Mouse (Mus musculus) spleen, postnatal 36 days (tissue): ENCODE results near the gene Nlgn3.
A peak's percentile ranks its signal among the peaks of the same experiment; 100 is the strongest.
"Not testable (repeated sequence)": the region's sequence is repeated elsewhere in the genome, so short reads cannot be mapped to it uniquely, and the experiment has no call there.

Source experiments
- DNase-seq, 2 experiments: peaks; one replicate each; pipeline ENCODE4 v3.0.0; 2022; ENCODE audit warnings: low spot score in 2 of 2, mixed read lengths in 1 of 2

Nlgn3 gene

DNA sequence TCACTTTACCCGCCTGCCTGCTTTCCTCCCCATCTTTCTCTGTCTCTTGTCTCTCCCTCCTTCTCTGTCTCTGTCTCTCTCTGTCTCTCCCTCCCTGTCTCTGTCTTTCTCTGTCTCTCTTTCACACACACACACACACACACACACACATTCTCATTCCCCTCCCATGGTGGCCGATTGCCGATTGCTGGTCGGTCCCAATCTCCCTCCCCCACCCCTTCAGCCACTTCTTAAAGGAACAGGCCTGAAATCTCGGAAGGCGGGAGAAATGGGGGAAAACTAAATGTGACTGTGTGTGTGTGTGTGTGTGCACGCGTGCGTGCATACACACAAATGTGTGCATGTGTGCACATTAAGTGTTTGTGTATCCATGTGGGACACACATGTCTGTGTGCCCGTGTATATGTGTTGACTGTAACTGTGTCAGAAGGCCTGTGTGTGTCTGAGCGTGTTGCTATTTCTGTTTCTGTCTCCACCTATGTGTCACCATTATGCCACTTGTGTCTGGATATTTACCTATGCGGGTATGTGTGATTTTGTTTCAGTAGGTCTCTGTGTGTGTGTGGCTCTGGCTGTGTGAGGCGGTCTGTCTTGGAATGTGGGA is 1.6 kb downstream of the Nlgn3 start:
- no peak for DNase-seq

DNA sequence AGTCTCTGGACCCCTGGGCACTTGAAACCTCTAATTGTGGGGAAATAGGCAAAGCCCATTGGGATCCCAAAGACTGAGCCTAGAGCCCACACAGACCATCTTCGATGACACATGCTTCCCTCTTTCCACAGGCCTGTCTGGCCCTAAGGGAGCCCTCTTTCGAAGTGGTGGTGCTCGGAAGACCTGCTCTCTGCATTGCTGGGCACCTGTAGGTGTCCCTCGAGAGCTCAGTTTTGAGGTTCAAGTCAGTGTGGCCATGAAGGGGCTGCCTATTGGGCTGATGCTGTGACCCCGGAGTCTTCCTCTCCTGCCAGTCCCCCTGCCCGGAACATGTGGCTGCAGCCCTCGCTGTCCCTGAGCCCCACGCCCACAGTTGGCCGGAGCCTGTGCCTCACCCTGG is 2.7 kb downstream of the Nlgn3 start:
- no peak for DNase-seq

DNA sequence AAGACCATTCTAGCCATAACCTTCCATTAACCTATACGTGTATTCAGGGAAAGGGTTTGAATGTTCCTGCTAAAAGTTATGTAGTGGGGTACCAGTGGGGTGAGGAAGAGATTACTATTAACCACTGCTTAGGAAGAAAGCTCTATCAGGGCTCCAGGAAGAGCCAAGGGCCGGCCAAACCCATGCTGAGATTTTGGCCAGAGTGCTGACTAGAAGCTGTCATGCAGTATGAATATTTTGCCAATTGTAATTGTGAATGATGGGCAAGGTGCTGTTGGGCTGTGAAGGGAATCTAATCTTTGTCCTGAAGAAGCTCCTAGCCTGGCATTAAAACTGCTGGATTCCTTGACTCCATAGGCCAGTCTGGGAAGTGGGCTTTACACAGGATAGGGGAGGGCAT is 5.7 kb downstream of the Nlgn3 start:
- DNase-seq = no peak

DNA sequence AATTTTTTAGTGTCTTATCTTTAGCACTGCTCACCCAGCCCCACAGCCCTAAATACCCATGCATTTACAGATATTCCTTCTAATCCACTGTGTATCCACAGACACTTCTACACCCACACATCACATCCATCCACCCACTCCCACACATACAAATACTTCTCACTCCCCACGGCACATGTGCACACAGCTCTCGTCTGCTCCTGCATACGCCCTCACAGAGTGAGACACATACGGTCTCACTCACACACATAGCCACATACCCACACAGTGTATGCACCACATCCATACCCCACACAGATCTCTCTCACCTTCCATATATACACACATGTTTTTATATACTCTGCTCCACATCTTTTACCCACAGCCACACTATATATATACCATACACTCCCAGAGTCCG is 10.3 kb downstream of the Nlgn3 start:
- no peak for DNase-seq

DNA sequence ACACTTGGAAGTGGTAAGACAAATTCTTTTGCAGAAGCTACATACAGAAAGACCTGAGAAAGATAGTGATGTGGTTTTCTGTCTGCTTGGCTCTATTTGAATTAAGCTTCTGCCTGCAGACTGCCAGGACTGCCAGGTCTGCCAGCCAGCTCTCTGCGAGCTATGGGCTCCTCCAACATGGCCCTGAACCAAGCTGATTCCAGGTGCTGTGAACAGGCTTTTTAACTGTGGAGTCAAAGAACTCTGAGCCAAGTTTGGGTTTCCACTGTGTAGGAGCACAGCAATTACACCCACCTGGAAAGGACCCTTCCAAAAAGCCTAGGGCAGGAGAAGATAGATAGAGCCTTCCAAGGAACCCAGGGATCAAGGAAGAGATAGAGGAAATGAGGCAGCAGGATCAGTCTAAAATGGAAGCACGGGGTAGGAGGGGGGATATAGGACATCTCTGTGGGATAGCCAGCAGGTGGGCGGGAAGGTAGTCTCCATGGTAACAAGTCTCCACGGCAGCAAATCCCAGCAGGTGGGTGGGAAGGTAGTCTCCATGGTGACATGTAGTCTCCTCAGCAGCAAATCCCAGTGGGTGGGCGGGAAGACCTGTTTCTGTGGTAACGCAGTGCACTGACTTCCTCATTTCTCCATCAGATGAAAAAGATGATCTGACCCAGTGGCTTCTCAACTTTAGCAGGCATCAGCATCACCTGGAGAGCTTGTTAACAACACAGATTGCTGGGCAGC is 14.8 kb downstream of the Nlgn3 start:
- DNase-seq = no peak

DNA sequence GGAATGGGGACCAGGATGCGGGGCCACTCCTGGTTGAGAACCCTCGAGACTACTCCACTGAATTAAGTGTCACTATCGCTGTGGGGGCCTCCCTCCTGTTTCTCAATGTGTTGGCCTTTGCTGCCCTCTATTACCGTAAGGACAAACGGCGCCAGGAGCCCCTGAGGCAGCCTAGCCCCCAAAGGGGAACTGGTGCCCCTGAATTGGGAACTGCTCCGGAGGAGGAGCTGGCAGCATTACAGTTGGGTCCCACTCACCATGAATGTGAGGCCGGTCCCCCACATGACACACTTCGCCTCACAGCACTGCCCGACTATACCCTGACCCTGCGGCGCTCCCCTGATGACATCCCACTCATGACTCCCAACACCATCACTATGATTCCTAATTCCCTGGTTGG is 20.8 kb downstream of the Nlgn3 start:
- DNase-seq = no peak

DNA sequence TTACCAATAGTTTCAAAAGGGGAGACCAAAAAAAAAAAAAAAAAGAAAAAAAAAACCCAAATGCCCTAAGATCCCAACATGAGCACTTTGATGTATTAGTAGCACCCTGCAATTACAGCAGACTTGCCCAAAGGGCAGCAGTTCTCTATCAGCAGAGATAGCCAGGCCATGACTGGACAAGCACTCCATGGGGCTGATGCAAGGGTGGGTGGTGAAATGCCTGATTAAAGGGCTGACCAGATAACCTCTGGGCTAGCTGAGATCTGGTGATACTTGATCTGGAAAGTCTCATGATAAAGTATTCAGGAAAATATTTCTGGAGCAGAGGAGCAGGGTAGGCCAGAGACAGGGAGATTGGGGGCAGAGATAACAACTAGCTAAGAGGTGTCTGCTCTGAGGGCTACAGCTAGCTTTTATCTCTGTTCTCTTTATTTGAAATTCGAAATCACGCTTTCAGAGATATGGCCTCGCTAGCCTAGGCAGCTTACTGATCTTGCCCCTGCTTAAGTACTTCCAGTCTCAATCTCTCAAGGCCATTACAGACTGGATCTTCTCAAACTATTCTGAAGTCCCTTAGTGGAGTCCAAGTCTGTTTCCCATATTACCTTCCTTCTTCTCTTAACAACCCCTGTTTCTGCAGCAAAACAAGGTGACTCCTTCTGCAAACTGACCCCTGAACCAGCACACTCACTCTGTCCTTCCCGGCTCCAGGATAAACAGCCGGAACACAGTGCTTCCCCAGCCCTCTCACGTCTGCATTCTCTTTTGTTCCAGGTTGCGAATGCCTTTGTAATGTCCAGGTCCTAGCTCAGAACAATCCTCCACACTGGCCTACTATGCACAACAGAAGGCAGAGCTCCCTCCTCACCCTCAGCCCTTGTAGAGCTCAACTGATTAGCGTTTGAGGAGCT is 27.3 kb downstream of the Nlgn3 start:
- no peak for DNase-seq

DNA sequence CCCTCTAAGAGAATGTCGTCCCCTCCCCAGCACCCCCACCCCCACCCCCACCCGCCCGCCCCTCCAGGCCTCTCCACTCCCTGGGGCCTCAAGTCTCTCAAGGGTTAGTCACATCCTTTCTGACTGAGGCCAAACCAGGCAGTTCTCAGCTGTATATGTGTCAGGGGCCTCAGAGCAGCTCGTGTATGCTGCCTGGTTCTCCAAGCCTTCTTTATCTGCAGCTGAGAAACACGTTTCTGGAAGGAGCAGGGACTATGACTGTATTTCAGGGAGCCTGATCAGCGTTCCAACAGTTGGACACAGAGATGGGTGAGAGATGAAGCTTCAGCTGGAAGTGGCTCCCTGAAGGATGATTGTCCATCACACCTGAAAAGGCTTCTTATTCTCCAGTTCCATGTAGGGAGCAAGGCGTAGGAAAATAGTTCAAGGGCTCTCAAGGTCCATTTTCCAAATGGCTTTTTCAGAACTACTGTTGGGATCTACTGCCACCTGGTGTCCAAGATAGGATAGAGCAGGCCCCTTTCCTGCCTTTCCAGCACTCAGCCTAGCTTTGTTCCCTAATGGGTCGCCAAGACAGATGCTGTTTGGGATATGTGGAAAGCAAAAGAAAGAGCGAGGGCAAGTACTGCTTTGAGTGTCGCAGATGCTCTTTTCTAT is 30.5 kb downstream of the Nlgn3 start:
- peak; percentile 15 to 32 for DNase-seq

DNA sequence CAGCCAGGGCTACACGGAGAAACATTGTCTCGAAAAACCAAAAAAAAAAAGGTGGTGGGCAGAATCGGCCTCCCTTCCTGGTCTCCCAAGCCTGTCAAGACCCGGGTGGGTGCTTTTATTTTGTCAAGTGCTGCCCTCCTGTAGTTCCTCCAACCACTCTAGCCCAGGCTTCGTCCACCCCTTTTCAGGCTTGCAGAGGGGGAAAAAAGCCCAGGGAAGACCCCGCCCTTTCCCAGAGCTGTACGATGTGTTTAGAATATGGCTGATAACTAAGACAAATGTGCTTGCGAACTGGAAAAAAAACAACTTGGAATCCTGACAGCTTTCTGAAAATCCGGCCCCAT is 33.0 kb downstream of the Nlgn3 start:
- no peak for DNase-seq

DNA sequence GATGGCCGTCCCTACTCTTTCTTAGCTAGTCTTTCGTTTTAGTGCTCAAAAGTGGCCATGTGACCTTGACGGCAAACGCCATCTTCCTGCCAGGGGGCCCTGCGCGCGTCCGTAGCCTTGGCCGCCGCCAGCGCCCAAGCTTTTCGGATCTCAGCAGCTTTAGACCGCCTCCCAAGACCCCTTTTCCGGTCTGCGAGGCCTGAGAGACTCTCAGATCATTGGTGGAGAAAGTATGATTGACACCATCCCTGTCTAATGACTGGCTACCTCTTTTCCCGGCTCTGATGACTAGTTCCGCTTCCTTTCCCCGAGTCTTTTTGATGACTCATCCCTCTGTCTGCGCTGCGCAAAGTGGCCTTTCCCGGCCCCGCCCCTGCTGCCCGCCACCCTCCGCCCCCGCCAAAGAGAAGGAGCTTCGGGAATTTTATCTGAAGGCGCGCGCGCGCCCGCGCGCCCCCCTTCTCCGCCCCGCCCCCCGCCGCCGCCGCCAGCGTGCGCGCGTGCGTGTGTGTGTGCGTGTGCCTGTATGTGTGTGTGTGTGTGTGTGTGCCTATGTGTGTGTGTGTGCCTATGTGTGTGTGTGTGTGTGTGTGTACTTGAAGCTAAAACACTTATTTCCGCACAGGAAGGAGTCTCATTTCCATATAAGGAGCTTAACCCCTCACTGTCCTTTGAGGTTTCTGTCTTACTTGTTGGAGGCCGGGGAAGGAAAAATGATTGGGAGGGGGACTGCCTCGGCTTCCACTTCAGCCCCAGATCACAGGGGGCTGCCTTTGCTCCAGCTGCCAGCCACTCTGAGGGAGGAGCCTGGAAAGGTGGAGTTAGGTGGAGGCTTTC is 33.6 kb downstream of the Nlgn3 start:
- peak; percentile 87 to 90 for DNase-seq

DNA sequence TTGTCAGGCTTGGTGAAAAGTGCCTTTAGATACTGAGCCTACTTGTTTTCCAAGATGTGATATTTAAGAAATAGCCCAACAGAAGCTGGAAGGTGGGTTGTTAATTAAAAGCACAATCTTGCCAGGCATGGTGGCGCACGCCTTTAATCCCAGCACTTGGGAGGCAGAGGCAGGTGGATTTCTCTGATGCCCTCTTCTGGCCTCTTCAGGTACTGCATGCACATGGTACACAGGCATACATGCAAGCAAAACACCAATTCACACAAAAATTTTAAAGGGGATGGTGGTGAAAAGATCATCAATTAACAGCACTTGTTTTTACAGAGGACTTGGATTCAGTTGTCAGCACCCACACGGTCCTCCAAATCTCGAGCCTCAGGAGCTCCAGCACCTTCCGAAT is 35.6 kb downstream of the Nlgn3 start:
- DNase-seq = peak in 1 of 2 experiments; percentile 16

DNA sequence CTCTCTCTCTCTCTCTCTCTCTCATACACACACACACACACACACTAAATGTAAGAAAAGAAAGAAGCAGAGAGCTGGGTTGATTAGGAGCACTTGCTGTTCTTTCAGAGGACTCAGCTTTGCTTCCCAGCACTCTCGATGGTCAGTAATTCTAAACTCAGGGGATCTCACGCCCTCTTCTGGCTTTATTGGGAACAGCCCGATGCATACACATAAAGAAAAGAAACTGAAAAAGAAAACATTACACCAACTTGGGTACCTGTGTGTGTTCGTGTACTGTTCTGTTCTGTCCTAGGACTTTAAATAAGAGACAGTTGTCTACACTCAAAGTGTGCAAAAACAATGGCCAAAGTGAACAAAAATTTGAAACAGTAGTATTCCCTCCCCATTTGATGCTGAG is 39.7 kb downstream of the Nlgn3 start:
- no peak for DNase-seq

DNA sequence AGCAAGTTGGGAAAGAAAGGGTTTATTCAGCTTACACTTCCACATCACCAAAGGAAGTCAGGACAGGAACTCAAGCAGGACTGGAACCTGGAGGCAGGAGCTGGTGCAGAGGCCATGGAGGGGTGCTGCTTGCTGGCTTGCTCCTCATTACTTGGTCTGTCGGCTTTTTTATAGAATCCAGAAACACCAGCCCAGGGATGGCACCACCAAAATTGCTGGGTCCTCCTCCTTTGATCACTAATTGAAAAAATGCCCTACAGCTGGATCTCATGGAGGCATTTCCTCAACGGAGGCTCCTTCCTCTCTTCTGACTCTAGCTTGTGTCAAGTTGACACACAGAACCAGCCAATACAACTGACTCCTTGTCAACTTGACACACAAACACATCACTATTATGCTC is 43.9 kb downstream of the Nlgn3 start:
- not testable (repeated sequence) for DNase-seq

DNA sequence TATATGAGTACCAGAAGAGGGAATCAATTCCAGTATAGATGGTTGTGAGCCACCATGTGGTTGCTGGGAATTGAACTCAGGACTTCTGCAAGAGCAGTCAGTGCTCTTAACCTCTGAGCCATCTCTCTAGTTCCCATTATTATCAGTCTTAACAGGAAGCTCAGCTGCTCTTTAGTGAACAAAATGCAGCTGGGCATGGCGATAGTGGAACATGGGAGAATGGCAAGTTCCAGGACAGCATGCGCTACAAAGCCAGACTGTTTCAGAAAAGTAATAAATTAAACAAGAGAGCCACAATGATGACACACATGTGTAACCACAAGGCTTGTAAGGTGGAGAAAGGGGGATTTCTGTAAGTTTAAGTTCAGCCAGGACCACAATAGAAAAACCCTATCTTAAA is 46.5 kb downstream of the Nlgn3 start:
- DNase-seq = no peak

DNA sequence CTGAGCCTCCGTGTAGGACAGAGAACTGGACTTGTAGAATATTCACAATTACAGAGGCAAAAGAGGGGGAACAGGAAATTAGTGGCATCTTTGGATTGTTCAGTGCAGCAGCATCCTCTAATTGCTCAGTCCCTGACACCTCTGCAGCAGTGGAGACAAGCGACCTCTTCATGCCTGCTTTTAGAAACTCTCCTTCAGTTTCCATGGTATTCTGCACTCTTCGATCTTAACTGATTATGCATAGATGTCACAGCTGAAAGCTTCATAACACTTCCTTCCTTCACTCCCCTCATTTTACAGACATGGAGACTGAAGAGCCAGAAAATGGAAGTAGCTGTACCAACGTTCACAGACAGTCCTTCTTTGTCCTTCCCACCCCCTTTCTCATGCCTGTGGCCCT is 47.5 kb downstream of the Nlgn3 start:
- no peak for DNase-seq

DNA sequence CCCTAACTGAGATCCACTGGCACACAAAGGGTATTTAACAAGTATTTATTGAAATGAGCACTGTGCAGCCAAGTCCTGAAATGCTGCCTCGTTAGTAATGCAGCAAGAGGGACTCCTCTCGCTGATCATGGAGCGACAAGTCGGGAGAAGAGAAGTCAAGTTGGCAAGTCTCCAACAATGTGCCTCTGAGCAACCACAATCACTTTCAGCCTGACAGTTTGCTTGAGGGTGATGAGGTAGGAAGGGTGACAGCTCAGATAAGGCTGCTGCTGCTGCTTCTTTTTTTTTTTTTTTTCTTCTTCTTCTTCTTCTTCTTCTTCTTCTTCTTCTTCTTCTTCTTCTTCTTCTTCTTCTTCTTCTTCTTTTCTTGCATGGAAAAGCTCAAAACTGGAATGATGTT is 52.2 kb downstream of the Nlgn3 start:
- DNase-seq = no peak

DNA sequence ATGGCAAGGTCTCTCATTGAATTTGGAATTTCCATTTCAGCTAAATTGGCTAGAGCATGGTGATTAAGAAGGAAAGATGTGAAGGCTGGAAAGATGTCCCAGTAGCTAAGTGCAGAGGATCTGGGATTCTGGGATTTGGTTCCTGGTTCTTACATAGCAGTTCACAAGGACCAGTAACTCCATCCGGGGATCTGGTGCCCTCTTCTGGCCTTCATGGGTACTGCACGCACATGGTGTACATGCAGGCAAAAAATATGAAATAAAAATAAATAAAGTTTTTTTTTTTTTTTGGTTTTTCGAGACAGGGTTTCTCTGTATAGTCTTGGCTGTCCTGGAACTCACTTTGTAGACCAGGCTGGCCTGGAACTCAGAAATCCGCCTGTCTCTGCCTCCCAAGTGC is 59.9 kb downstream of the Nlgn3 start:
- DNase-seq = not testable (repeated sequence)

DNA sequence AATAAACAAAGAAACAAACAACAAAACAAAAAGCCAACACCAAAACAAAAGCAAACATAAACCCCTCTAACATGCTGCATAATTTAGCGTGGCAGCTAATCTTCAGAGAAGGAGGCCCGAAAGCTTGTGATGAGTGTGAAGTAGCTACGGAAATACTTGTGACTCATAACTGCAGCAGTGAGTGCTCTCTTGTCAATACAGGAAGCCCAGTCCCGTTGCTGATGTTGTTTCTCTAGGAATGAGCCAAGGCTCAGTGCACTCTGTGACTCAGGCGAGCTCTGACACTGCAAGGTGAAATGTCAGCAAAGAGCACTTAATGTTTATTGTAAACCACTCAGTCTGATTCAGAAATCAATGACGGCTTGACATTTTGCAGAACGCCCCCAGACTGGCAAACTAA is 70.0 kb downstream of the Nlgn3 start:
- DNase-seq = no peak

DNA sequence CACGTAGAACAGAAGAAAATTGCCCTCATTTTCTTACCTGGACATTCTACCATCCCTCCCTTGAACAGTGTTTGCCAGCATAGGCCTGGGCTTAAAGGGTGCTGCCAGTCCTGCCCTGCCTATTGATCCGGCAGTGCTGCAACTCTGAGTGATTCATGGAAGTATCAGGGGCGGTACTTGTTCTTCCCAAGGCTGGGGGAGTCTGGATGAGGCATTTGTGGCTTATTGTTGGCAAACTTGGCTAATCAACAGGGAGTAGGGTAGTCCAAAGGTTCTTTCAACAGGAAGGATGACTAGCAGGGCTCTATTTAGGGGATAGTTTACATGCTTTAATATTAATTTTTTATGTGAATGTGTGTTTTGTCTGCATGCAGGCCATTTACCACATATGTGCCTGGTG is 71.6 kb downstream of the Nlgn3 start:
- DNase-seq = no peak

DNA sequence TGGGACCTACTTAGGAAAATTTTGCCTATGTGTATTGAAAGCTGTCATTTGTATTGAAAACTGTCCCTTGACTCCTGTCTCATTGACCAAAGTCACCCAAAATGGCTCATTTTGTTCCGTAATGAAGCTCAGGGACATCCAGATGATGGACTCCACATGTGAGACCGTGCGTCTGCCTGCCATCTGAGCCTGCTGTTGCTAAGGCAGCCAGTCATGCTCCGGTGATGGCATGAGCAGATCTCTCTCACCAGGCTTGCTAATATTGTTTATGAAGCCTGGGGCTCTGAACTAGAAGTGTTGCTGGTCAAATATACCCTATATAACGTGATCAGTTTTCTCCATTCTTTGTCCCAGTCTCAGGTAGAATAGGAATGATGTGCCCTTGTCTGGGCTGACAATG is 74.0 kb downstream of the Nlgn3 start:
- no peak for DNase-seq
